Mouse (Mus musculus) MEL-GATA-1-ER (cell line): ENCODE measurements around the gene Prr5l.
"Not testable (repeated sequence)": the region's sequence is repeated elsewhere in the genome, so short reads cannot be mapped to it uniquely, and the experiment has no call there.

Experiments
- DNase-seq: peaks from one replicate; pipeline ENCODE4 v3.0.0-alpha.2; 2012; ENCODE audit warnings: low read depth; ENCODE audit errors: extremely low read depth

The Prr5l gene

DNA sequence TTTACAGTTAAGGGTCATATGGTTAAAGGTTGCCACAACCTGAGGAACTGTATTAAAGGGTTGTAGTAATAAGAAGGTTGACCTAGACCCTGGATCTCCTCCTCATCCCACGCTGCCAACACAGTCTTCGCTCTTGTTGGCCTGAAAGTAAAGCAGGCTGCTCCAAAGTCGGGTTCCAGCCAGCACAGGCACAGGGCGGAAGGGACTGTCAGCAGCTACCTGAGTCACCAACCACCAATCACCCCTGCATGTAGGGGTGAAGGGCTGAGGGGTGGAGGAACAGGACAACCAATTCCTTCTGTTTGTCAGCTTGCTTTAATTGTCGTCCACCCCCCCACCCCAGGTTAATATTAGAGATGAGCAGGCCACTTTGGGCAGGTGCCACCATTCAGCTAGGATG is 119.3 kb downstream of the Prr5l start:
- no peak for DNase-seq

DNA sequence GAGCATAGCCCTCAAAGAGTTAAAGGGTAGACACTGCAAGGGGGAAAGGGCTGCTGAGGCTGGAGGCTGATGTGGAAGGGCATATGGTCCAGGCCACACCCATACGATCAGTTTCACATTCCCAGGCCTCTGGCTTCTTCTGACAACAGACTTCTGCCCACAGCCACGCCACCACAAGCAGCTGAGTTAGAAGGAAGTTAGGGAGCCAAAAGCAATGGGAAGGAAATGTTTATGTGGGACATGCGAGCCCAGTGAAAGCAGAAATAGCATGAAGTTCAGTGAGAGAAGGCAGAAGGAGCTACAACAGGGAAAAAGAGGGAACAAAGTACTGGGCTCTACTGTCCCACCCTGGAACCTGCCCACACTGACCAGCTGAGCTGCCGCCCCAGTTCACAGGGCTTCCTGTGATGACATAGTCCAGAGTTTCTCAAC is 119.9 kb downstream of the Prr5l start:
- DNase-seq: peak; percentile 20

DNA sequence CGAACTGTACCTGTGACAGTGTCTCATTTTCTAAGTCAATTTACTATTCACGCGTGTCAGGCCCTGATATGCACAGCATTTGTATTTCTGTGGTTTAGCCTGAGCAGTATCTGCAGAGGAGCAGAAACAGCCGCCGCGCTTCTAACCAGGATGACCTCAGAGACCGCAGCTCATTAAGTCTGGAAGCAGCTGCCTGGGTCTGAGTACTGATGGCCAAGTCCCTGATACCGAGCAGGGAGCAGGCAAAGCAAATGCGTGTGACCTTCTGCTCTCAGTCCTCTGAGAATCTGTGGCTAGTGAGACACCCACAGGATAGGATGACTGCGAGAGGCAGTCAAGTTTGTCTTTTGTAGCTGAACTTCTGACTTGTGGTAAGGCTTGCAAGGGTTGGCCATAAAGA is 120.4 kb downstream of the Prr5l start:
- DNase-seq: peak; percentile 71

DNA sequence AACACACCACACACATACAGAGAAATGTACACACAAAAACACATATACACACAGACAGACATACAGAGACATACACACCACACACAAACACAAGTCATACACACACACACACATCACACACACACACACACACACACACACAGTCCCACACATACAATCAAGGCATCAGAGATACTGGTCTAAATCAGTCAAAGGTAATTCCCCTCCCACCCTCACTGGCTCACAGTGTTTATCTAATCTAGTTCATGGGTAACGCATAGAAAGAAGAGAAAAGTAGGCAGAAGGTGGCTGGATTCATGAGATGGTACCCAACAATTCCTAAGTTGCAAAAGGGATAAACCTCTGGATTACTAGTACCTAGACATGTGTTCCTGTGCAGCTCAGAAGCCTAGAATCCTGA is 120.9 kb downstream of the Prr5l start:
- DNase-seq: no peak

DNA sequence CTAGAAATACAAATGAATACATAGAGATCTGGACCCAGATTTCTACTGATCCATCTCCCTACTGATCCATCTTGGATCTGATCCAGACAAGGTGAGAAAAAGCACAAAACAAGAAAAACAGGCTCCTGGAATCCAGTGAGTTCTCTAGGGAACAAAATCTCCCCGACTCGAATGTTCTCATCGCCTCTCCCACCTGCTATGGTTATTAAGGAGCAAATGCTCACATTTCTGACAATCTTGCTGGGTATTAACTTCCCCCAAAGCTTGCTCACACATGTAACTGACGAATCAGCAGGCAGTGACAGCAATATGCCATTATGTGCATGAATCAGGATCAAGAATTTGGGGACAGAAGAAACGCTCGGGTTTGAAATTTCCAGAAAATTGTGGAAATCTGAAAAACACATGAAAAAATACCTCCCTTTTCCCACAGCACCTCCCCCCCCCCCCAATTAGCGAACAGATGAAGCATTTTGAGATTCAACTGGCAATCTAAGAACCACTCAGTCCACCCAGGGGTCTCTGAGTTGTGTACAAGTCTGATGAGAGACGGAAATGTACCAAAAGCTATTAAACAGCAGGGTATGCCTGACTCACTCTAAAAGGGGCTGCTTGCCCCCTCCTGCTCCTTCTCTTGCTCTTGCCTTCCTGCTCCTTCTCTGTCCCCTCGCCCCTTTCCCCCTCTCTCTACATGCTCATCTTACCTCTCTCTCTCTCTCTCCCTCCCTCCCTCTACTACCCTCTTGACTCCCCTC is 123.1 kb downstream of the Prr5l start:
- no peak for DNase-seq

DNA sequence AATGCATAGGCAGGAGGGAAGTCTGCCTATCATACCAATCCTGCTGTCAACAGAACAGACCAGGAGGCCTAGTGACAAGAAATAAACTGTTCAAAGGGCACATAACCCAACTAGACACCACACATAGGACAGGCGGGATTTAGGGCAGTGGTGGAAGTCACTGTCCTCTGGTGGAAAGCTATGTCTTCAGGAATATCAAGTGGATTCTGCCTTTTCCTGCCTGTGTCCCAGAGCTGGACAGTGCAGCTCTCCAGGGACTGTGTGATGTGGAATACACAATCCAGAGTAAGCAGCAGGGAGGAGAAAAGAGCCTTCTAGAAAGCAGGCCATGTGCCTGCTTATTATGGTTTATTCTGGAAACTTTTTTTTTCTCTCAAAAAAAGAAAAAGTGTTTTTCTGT is 125.0 kb downstream of the Prr5l start:
- no peak for DNase-seq

DNA sequence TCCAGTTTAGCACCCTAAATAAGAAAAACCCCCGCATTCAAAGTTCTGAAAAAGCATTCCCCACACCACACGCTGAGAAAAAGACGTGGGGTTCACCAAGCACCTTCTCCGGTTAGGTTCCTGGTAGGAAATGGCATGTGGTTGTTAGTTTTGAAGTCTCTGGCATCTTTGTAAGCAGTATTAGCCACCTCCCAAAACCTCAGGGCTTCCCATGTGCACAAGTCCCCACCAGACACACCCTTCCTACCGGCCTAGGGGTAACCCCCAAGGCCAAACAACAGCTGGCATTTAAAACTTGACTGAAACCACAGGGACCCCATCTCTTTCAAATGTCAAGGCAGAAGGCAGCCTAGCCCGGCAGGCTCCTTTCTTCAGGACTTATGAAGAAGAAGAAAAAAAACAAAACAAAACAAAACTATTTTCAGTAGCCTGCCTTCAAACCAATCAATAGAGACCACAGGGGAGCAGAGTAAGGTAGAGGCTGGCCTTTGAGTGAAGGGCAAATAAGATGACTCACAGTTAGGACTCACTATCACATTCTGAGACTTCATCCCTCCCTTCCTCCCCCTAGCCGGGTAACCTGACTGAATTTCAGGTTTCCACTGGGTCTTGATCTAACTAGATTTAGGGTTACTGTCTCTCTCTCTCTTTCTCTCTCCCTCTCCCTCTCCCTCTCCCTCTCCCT is 126.6 kb downstream of the Prr5l start:
- no peak for DNase-seq

DNA sequence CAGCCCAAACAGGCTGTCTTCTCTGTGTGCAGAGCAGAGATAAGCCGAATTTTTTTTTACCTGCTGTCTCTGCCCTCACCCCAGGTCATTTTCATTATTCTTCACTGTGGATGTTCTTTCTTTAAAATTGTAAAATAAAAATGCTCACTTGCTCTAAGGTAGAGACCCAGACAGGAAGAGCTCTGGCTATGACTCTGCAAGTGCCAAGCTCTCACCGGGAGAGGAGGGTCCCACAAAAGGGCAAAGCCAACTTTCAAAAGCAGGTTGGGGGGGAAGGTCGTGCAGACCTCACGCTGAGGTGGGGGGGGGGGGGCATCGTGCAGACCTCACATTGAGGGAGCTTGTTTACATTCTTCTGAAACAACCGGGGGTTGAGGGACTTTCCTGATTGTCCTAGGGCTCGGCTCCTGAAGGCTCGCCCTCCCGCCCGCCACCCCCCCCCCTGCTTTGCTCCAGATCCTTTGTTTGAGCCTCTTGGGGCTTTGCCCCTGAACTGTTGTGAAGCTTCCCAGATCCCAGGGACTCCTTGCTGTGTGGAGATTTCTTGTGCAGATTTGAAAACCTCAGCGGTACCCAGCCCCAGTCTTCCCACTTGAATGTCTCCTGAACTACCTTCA is 127.8 kb downstream of the Prr5l start:
- DNase-seq: no peak

DNA sequence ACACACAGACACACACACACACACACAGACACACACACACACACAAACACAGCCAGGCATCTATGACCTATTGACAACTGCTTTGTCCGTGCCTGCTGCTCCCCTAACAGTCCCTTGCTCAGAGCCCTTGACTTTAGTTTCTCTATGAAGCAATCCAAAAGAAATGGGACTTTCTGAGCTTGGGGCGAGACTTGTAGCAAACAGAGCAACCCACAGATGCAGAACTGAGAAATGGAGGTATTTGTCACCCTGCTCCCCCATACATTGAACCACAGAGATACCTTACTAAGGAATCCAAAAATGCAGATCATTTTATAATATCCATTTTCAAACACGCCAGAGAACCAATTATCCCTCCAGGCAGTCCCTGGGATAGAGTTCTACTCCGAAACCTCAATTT is 128.4 kb downstream of the Prr5l start:
- DNase-seq: no peak

DNA sequence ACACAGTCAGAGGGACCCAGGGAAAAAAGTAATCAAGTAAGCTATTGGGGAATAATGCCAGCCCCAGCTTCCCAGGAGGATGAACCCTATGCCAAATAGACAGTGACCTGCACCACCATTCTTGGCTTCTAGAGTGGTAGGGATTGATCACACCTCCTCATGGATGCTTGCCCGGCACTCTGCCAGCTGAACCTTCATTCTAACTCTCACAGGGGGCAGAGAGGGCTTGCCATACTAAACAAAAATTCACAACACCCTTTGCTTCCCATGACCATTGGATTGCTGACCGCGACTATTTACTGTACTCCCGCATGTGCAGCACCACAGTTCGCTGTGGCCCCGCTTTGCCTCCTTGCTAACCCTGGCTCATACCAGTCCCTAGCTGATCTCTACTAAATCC is 129.8 kb downstream of the Prr5l start:
- no peak for DNase-seq

DNA sequence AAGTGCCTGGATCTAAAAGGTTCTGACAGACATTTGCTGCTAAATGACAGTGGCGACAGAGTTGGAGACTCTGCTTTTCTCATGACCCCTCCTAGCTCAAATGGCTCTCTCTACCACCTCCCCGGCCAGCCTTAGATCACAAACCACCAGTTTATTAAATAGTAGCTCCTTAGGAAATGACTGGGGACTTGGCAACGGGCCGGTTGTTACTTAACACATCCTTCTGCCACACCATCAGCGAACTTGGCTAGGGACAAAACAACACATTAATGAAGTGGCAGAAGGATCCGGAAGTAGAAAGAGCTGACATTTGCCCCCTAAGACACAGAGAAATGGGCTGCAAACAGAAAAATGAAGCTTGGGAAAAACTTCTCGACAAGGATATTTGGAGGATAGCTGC is 130.4 kb downstream of the Prr5l start:
- DNase-seq: no peak

DNA sequence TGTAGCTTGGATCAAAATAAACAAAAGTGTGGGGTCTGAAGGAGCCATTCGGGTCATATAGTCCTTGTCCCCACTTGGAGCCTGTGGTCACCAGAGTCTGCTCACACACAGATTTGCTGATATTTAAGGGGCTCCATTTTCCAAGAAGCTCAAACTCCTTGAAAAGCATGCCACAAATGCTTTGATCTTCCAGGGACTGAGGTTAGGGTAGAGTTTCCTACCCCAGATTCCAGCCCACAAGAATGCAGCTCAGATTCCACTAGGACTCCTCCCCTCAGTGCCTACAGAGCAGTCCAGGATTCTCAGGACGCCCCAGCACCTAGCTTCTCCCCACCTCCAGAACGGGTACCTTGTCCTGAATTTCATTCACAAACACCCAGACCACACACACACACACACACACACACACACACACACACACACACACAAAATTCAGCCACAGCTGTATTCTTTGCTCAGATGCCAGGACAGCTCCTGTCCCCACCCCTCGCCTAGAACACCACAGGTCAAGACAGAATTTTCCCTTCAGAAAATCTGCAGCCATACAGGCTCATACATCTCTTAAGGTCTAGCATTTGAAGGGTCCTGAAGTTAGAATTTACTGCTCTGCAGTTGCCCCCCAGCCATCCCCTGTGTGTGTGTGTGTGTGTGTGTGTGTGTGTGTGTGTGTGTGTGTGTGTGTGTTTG is 131.4 kb downstream of the Prr5l start:
- DNase-seq: no peak

DNA sequence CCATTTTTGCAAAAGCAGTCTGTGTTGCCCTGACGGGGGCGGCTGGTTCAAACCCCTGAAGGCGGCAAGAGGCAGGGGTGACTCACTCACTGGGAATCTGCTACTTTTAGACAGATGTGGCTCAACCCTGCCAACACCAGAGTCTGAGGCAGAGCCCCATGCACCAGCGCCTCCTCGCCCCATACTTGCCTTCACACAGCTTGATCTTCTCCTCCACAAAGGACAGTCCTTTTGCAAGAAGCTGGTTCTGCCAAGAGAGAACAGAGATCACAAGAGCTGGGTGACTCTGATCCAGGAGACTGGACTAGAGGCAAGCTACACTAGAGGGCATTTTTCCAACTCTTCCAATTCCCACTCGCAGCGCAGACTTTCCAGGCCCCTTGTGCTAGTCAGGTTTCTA is 136.3 kb downstream of the Prr5l start:
- no peak for DNase-seq

DNA sequence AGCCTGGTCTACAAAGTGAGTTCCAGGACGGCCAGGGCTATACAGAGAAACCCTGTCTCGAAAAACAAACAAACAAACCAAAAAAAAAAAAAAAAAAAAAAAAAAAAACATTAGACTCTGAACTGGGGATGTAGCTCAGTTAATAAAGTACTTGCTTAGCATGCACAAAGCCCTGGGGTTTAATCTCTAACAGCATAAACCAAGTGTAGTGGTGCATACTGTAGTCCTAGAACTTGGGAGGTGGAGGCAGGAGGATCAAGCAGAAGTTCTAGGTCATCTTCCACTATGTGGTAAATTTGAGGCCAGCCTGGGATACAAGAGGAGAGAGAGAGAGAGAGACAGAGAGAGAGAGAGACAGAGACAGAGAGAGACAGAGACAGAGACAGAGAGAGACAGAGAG is 137.2 kb downstream of the Prr5l start:
- DNase-seq: not testable (repeated sequence)

DNA sequence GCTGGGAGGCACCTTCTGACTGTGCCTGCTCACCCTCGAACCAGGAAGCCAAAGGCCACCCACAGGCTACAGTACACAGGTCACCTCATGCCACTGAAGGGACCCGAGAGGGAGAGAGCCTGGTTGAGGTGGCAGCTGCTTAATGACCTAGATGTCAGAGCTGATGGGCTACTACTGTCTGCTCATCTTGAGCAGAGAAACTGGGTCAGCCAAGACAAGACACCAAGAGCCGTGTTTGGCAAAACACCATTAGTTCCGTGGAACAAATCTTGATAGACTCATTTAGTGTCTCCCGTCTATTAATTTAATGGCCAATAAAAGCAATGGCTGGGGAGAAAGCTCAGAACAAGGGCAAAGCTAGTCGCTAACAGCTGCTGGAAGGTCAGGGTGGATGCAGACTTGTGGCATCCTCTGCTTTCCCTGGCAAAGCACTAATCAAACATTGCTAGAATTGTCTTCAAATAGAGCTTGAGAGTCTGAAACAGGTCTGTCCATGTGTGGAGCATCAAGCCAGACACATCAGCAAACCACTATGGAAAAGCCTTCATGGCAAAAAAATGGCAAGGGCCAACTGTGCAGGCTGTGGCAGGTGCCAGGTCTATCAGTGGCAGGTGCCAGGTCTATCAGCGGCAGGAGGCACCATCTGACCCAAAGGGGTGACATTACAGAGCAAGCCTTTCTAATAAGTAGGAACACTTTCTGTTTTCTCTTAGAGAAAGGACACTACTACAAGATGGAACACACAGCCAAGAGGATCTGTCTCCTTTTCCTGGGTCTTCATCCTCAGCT is 140.6 kb downstream of the Prr5l start:
- DNase-seq: no peak

DNA sequence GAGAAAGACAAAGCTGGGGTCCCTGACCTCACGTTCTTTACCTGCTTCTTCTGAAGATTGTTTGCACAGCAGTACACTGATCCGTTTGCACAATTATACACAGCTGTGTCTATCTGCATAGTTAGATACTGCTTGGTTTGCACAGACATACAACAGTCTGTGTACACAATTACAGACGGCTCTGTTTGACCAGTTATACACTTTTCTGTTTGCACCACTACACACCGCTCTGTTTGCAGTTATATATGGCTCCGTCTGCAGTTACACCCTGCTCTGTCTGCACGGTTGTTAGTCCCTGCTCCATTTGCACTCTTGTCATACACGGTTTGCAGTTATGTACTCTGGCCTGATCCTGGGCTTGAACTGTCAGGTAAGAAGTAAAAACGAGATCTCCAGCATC is 141.2 kb downstream of the Prr5l start:
- DNase-seq: no peak

DNA sequence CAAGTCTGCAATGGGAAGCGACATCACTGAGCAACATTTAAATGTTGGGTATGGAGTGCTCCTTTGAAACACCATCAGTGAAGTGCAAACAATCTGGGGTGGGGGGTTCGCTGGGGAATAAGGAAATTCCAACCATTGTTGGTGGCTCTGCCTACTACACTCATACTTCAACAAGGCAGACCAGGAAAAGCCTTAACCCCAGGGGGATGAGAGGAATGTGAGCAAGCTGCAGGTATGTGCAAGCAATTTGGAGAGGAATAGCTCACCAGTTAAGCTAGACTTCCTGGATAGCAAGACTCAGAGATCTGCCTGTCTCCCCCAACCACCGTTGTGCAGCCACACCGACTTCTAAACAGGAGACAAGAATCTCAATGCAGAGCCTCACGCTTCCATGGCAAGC is 142.9 kb downstream of the Prr5l start:
- DNase-seq: no peak

DNA sequence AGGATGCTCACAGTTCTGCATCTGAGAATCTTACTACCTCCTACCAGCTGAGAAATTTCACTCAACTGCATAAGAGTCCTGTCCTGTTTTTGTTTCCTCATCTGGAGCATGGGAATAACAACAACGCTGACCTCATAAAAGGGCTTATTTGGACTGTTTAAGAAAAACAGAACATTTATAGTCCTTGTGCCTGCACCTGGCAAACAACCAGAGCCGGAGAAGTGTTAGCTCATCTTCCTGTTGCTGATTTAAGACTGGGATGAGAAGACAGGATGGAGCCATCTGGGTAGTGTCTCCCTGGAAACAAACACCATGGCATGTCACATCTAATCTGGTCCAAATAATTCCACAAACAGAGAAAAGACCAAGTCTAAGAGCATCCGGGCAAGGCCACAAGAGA is 149.3 kb downstream of the Prr5l start:
- DNase-seq: no peak

DNA sequence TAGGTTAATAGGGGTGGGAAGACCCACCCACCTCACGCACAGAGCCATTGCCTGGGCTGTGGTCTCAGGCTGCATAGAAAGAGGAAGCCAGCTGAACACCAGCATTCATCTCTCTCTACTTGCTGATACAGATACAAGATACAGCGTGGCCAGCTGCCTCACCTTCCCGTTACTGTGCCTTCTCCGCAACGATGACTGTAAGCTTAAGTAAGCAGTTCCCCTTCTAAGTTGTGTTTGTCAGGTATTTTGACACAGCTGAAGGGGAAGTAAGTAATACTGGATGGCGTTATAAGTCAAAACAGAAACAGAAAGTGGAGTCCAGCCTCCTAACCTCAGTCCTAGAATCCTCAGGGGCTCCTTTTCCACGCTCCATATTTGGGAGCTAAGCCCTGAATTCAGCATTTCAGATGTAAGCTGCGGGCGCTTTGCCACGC is 150.0 kb downstream of the Prr5l start:
- DNase-seq: peak; percentile 90

DNA sequence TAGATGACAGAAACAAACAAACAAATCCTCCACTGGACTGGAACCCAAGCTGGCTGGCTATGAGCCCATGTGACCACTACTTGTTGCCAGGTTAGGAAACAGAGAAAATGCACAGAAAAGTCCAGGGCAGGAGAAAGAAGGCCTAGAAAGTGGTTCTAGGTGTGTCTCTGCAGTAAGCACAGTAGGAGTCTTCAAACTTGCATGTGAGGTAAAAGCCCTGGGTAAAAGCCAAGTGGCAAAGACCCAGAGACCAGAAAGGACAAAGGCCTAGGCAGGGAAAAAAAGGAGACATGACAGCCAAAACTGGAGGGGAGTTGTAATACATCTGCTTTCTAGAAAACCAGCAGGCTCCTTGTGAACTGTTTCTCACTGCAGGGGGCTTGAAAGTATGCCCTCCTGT is 151.9 kb downstream of the Prr5l start:
- DNase-seq: no peak

DNA sequence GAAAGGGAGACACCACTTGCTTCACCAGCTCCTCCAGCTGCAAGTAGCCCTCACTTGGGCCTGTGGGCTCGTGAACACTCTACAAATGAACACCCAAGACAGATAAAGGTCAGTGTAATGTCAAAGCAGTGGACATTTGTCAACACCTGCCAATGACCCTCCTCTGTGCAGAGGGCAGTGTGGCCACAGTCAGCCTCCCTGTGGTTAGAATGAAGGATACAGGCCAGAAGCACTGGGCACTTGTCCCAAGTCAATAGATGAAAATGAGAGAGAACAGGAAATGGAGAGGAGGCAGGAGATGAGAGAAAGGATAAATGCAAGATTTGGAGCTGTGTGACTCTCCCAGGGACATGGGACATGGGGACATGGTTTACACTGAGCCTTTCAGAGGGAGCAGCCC is 153.4 kb downstream of the Prr5l start:
- DNase-seq: no peak
